Mouse (Mus musculus): ENCODE results near the gene Slc25a39.

- no peak for TF ChIP-seq CTCF (IDR thresholded peaks at IDR 0.05; ENCODE audit: low read depth)
- no peak for TF ChIP-seq EP300 (optimal IDR thresholded peaks at IDR 0.05)
These were observed 31.6 kb upstream of the Slc25a39 start for GRCm38 (mm10) chr11:102439093-102440082.
